Mouse (Mus musculus) macrophage (primary cell): ENCODE data around the gene Mycbp2. TPM values are rescaled to one million over a fixed set of nuclear protein-coding genes. Genes with fewer than 3 reads are reported as not detected.

Source experiments
- H3K27ac ChIP-seq: fragments of 350-480 bp; formaldehyde crosslinking; 2 replicates; pipeline ENCODE4 v1.9.0; 2021
- H3K36me3 ChIP-seq: fragments of 350-480 bp; formaldehyde crosslinking; 2 replicates; pipeline ENCODE4 v1.9.0; 2021; ENCODE audit errors: inconsistent target
- H3K4me3 ChIP-seq: fragments of 350-480 bp; formaldehyde crosslinking; 2 replicates; pipeline ENCODE4 v1.9.0; 2021; ENCODE audit errors: inconsistent target
- H3K79me2 ChIP-seq: fragments of 350-480 bp; formaldehyde crosslinking; 2 replicates; pipeline ENCODE4 v1.9.0; 2021; ENCODE audit errors: inconsistent target
- WGBS: methylation state at CpG from one replicate; pipeline ENCODE4 v1.1.7; 2026; ENCODE audit warnings: inconsistent platforms; ENCODE audit not compliant: missing documents; 5-methylcytosine and 5-hydroxymethylcytosine counted together
- polyA plus RNA-seq: library from polyadenylated mRNA; stranded (reverse); fragments of 250-400 nt; gene quantifications from 3 replicates; pipeline ENCODE4 v1.2.4, GENCODE M21; 2018; ENCODE audit warnings: inconsistent platforms

Gene Mycbp2
- polyA plus RNA-seq, 1 experiment from 2014 or later = 44.3 TPM

- 100% methylated on average over 1 of the region's 1 CpGs for WGBS
- Histone ChIP-seq H3K36me3 (peaks cover 80% of the 10 kb centered on the region), H3K79me2 (peaks cover 100% of the 10 kb centered on the region), H3K27ac (no peak overlapping the region), H3K4me3 (no peak overlapping the region)
Observed at GRCm38 (mm10) chr14:103085840-103086533, 260.6 kb downstream of the Mycbp2 start.

GRCm38 (mm10) chr14:103079209-103079977, 267.2 kb downstream of the Mycbp2 start:
- Histone ChIP-seq H3K36me3 (peaks cover 61% of the 10 kb centered on the region), H3K27ac (no peak overlapping the region), H3K79me2 (peaks cover 96% of the 10 kb centered on the region), H3K4me3 (no peak overlapping the region)
- WGBS = 94% methylated on average over 7 of the region's 9 CpGs

GRCm38 (mm10) chr14:103078006-103078912, 268.4 kb downstream of the Mycbp2 start:
- H3K79me2 ChIP-seq = peaks cover 96% of the 10 kb centered on the region
- peaks cover 61% of the 10 kb centered on the region for H3K36me3 ChIP-seq
- H3K27ac ChIP-seq = no peak overlapping the region
- 82% methylated on average over 16 of the region's 16 CpGs for whole genome bisulfite sequencing
- no peak overlapping the region for H3K4me3 ChIP-seq

- peaks cover 61% of the 10 kb centered on the region for H3K36me3 ChIP-seq
- WGBS = 91% methylated on average over 9 of the region's 9 CpGs
- H3K79me2 ChIP-seq = peaks cover 96% of the 10 kb centered on the region
- no peak overlapping the region for H3K27ac ChIP-seq
- H3K4me3 ChIP-seq = no peak overlapping the region
Observed at GRCm38 (mm10) chr14:103077272-103078005, 269.2 kb downstream of the Mycbp2 start.

- WGBS = 87% methylated on average over 7 of the region's 7 CpGs
- peaks cover 63% of the 10 kb centered on the region for H3K36me3 ChIP-seq
- H3K4me3 ChIP-seq = no peak overlapping the region
- no peak overlapping the region for H3K27ac ChIP-seq
- H3K79me2 ChIP-seq = peaks cover 93% of the 10 kb centered on the region
Observed at GRCm38 (mm10) chr14:103075166-103075565, 271.4 kb downstream of the Mycbp2 start.

GRCm38 (mm10) chr14:103073825-103074224, 272.8 kb downstream of the Mycbp2 start:
- H3K4me3 ChIP-seq = no peak overlapping the region
- H3K36me3 ChIP-seq = peaks cover 63% of the 10 kb centered on the region
- WGBS = 97% methylated on average over 8 of the region's 8 CpGs
- H3K79me2 ChIP-seq = peaks cover 80% of the 10 kb centered on the region
- no peak overlapping the region for H3K27ac ChIP-seq

GRCm38 (mm10) chr14:103072731-103073130, 273.9 kb downstream of the Mycbp2 start:
- 90% methylated on average over 4 of the region's 4 CpGs for WGBS
- Histone ChIP-seq H3K27ac (no peak overlapping the region), H3K4me3 (no peak overlapping the region), H3K79me2 (peaks cover 71% of the 10 kb centered on the region), H3K36me3 (peaks cover 59% of the 10 kb centered on the region)

- Histone ChIP-seq H3K79me2 (peaks cover 61% of the 10 kb centered on the region), H3K27ac (peak overlapping the region; percentile 89; the same call in 1 of the 2 replicates), H3K36me3 (peaks cover 48% of the 10 kb centered on the region), H3K4me3 (peak overlapping the region; percentile 99)
- WGBS = 83% methylated on average over 12 of the region's 12 CpGs
Observed at GRCm38 (mm10) chr14:103071471-103071870, 275.1 kb downstream of the Mycbp2 start.

- Histone ChIP-seq H3K36me3 (peaks cover 41% of the 10 kb centered on the region), H3K4me3 (peak overlapping the region; percentile 99), H3K79me2 (peaks cover 54% of the 10 kb centered on the region), H3K27ac (peak overlapping the region; percentile 89)
- WGBS = 1% methylated on average over 10 of the region's 10 CpGs
Observed at GRCm38 (mm10) chr14:103070790-103071189, 275.8 kb downstream of the Mycbp2 start.

- under 1% methylated on average over 64 of the region's 65 CpGs for WGBS
Observed at GRCm38 (mm10) chr14:103069864-103070611, 276.6 kb downstream of the Mycbp2 start, which contains the start of gene Cln5. Gene Cln5 (plus strand): TSS chr14:103070216.

GRCm38 (mm10) chr14:103069465-103069863, 277.1 kb downstream of the Mycbp2 start:
- Histone ChIP-seq H3K79me2 (peaks cover 41% of the 10 kb centered on the region), H3K27ac (peak overlapping the region; percentile 83), H3K36me3 (peaks cover 28% of the 10 kb centered on the region), H3K4me3 (peak overlapping the region; percentile 28)
- 25% methylated on average over 12 of the region's 12 CpGs for WGBS

More at GRCm38 (mm10) chr14:103069864-103070611, 276.6 kb downstream of the Mycbp2 start, which contains the start of gene Cln5:
- H3K79me2 ChIP-seq = peaks cover 47% of the 10 kb centered on the region
- peaks cover 33% of the 10 kb centered on the region for H3K36me3 ChIP-seq
- peak within 1 kb of the TSS; percentile 89 for H3K27ac ChIP-seq
- H3K4me3 ChIP-seq = peak within 1 kb of the TSS; percentile 99

GRCm38 (mm10) chr14:103065294-103066167, 281.1 kb downstream of the Mycbp2 start:
- H3K4me3 ChIP-seq = no peak overlapping the region
- no peaks in the 10 kb centered on the region for H3K36me3 ChIP-seq
- no peak overlapping the region for H3K27ac ChIP-seq
- 11% methylated on average over 10 of the region's 10 CpGs for WGBS
- peaks cover 2% of the 10 kb centered on the region; the same call in 1 of the 2 replicates for H3K79me2 ChIP-seq
